Mouse (Mus musculus) small intestine, adult 2 months (tissue): Measurements from ENCODE around the gene Olfr524.

Experiments used
- CTCF ChIP-seq: fragments of 200-500 bp; IDR thresholded peaks from 2 replicates; pipeline ENCODE4 v1.5.1; 2012; ENCODE audit warnings: low read depth, mild to moderate bottlenecking, control low read depth, inconsistent platforms, low read length, moderate library complexity, mixed read lengths; ENCODE audit not compliant: insufficient replicate concordance, insufficient read length; ENCODE audit errors: extremely low read depth
- POLR2A ChIP-seq: fragments of 200-500 bp; IDR thresholded peaks from 2 replicates; pipeline ENCODE4 v1.6.1; 2012; ENCODE audit warnings: low read depth, mild to moderate bottlenecking, control low read depth, inconsistent platforms, low read length, moderate library complexity

GRCm38 (mm10) chr7:140196002-140196401 lies 9.8 kb downstream of the Olfr524 start:
- TF ChIP-seq POLR2A: no peak
- no peak for TF ChIP-seq CTCF
